Mouse (Mus musculus) kidney, postnatal 0 days (tissue): Measurements from ENCODE around the gene Pkn3. TPM values are rescaled to one million over a fixed set of nuclear protein-coding genes. Genes with fewer than 3 reads are reported as not detected.
A peak's percentile ranks its signal among the peaks of the same experiment; 100 is the strongest.

Experiments used
- ATAC-seq: fragments of 200-750 bp; cut with Nextera tagmentation; replicated peaks from 2 replicates; pipeline ENCODE4 v1.8.0; 2017; ENCODE audit warnings: low read depth, moderate number of reproducible peaks, moderate TSS enrichment, moderate library complexity; ENCODE audit not compliant: low FRiP score
- DNase-seq: peaks from one replicate; pipeline ENCODE4 v3.0.0-alpha.2; 2016; ENCODE audit warnings: low spot score
- H3K27ac ChIP-seq: fragments of 300-500 bp; sonication (generic); 2 replicates; pipeline ENCODE4 v1.5.1; 2014; ENCODE audit warnings: mild to moderate bottlenecking
- H3K27me3 ChIP-seq: fragments of 300-500 bp; sonication (generic); 2 replicates; pipeline ENCODE4 v1.6.1; 2014; ENCODE audit warnings: low read length, mixed read lengths; ENCODE audit not compliant: insufficient read depth
- H3K36me3 ChIP-seq: fragments of 300-500 bp; sonication (generic); 2 replicates; pipeline ENCODE4 v1.6.1; 2014; ENCODE audit warnings: low read length, mixed read lengths; ENCODE audit not compliant: insufficient read depth
- H3K4me1 ChIP-seq: fragments of 300-500 bp; sonication (generic); replicated peaks from 2 replicates; pipeline ENCODE4 v1.6.1; 2014; ENCODE audit warnings: antibody characterized with exemption, low read length, mixed read lengths; ENCODE audit not compliant: insufficient read depth
- H3K4me2 ChIP-seq: fragments of 300-500 bp; sonication (generic); 2 replicates; pipeline ENCODE4 v1.6.1; 2014; ENCODE audit warnings: mild to moderate bottlenecking, low read length, moderate library complexity, mixed read lengths
- H3K4me3 ChIP-seq: fragments of 300-500 bp; sonication (generic); replicated peaks from 2 replicates; pipeline ENCODE4 v1.5.1; 2014; ENCODE audit warnings: low read depth, low read length
- H3K9ac ChIP-seq: fragments of 300-500 bp; sonication (generic); 2 replicates; pipeline ENCODE4 v1.6.1; 2014; ENCODE audit warnings: low read depth, low read length
- H3K9me3 ChIP-seq: fragments of 300-500 bp; sonication (generic); replicated peaks from 2 replicates; pipeline ENCODE4 v1.6.1; 2016; ENCODE audit warnings: low read length, inconsistent platforms, mixed read lengths
- CTCF ChIP-seq: IDR thresholded peaks from 2 replicates; pipeline ENCODE4 v1.5.1; 2016; ENCODE audit warnings: antibody characterized with exemption, low read depth, mild to moderate bottlenecking, moderate library complexity
- WGBS: fragments of 180-500 bp; shearing (Covaris S2); extraction: QIAGEN DNeasy Blood & Tissue Kit; methylation state at CpG from one replicate; pipeline ENCODE4 v1.1.7; 2014; 5-methylcytosine and 5-hydroxymethylcytosine counted together
- polyA plus RNA-seq: library from polyadenylated mRNA; unstranded; fragments of >200 nt; fragmentation: Nextera tagmentation; extraction: Ambion mirVana; gene quantifications from 2 replicates; pipeline ENCODE4 v1.2.1, GENCODE M21; 2015

The Pkn3 gene
- polyA plus RNA-seq, 1 experiment from 2014 or later: 6.4 TPM

DNA sequence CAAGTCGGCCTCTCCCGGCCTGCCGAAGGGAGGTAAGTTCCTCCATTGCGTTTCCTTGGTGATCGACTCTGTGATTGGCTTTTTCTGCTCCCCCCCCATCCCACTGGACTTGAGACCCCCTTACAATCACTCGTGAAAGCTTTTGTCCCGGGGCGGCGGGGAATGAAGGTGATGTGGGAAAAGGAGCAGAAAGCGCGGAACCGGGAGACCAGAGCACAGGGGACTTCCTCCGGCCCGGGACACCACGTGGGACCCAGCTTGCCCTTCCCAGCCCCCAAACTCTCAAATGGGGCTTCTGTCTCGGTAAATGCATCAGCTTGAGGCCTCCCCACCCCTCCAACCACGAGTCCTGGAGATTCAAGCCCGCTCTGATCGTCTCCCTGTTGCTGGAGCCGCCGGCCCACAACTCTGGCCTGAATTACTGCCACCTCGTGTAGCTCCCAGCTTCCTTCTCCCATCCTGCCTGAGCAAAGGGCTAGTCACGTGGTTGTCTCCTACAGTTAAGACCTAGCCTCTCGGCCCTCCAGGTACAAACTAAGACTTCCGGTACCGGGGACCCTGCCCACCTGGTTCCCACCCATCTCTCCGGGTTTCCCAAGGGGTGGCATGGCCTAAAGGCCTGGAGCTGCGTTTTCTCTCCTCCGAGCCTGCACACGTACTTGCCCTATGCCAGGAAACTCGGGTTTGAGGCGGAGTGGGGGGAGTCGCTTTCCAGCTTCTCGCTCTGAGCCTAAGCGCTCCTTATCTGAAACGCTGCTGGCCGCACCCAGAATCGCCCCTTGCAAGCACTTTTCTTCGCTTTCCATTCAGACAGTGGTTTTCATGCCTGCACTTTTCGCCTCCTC is 15.0 kb upstream of the Pkn3 start:
- H3K9ac ChIP-seq: peak overlapping the region; percentile 67
- peak overlapping the region; percentile 48 for H3K4me3 ChIP-seq
- H3K4me1 ChIP-seq: peaks cover 18% of the 10 kb centered on the region
- peak overlapping the region; percentile 89 for H3K4me2 ChIP-seq
- TF ChIP-seq CTCF: no peak
- WGBS: under 1% methylated on average over 40 of the region's 40 CpGs
- H3K36me3 ChIP-seq: no peaks in the 10 kb centered on the region
- H3K27me3 ChIP-seq: no peaks in the 10 kb centered on the region
- H3K27ac ChIP-seq: peak overlapping the region; percentile 91
- no peaks in the 10 kb centered on the region for H3K9me3 ChIP-seq
- DNase-seq: peak; percentile 86
- ATAC-seq: peak; percentile 41; the same call in 1 of the 2 replicates

- no peak for ATAC-seq
- no peaks in the 10 kb centered on the region for H3K36me3 ChIP-seq
- 3% methylated on average over 8 of the region's 8 CpGs for WGBS
- peaks cover 23% of the 10 kb centered on the region for H3K4me1 ChIP-seq
- H3K4me3 ChIP-seq: peak overlapping the region; percentile 48
- no peak for DNase-seq
- no peaks in the 10 kb centered on the region for H3K27me3 ChIP-seq
- no peaks in the 10 kb centered on the region for H3K9me3 ChIP-seq
- peak overlapping the region; percentile 91 for H3K27ac ChIP-seq
- no peak for TF ChIP-seq CTCF
- peak overlapping the region; percentile 89 for H3K4me2 ChIP-seq
- H3K9ac ChIP-seq: peak overlapping the region; percentile 67
Measured at GRCm38 (mm10) chr2:30063235-30063634, 14.2 kb upstream of the Pkn3 start.

GRCm38 (mm10) chr2:30063791-30064190 is 13.7 kb upstream of the Pkn3 start:
- H3K9me3 ChIP-seq: no peaks in the 10 kb centered on the region
- ATAC-seq: no peak

DNA sequence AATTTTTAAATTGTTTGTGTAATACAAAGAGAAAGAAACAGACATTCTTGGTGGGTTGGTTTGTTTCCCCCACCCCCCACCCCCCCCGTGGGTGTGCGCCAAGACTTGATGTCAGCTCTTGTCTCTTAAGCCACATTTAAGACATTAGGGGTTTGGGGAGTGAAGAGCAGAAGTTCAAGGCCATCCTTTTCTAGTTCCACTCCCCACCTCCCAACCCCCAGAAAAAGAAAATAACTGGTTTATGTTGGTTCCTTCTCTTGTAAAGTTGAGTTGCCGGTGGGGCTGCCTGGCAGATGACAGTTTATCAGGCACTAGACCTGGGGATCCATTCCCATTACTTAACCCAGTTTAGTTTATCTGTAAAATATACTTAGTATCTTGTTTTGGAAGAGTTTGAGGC is 13.2 kb upstream of the Pkn3 start:
- H3K9me3 ChIP-seq: no peaks in the 10 kb centered on the region
- H3K4me1 ChIP-seq: peaks cover 23% of the 10 kb centered on the region
- no peak for TF ChIP-seq CTCF
- H3K4me3 ChIP-seq: no peak overlapping the region
- H3K9ac ChIP-seq: no peak overlapping the region; the same call in 1 of the 2 replicates
- H3K4me2 ChIP-seq: peak overlapping the region; percentile 89; the same call in 1 of the 2 replicates
- WGBS: 47% methylated on average over 3 of the region's 3 CpGs
- no peak for ATAC-seq
- no peak for DNase-seq
- no peak overlapping the region for H3K27ac ChIP-seq
- no peaks in the 10 kb centered on the region for H3K27me3 ChIP-seq
- 0 out of 2 replicates have a peak, but pooled peaks cover 5% of the 10 kb centered on the region for H3K36me3 ChIP-seq

More at GRCm38 (mm10) chr2:30063791-30064190, 13.7 kb upstream of the Pkn3 start:
- TF ChIP-seq CTCF: no peak
- Histone ChIP-seq H3K4me2 (peak overlapping the region; percentile 89), H3K27me3 (no peaks in the 10 kb centered on the region), H3K4me1 (peaks cover 23% of the 10 kb centered on the region), H3K27ac (peak overlapping the region; percentile 91; the same call in 1 of the 2 replicates), H3K36me3 (0 out of 2 replicates have a peak, but pooled peaks cover under 1% of the 10 kb centered on the region), H3K9ac (no peak overlapping the region; the same call in none of the 2 replicates), H3K4me3 (no peak overlapping the region; the same call in 1 of the 2 replicates)
- 1% methylated on average over 3 of the region's 3 CpGs for WGBS
- DNase-seq: no peak

- TF ChIP-seq CTCF: no peak
- H3K36me3 ChIP-seq: peaks cover 15% of the 10 kb centered on the region; the same call in 1 of the 2 replicates
- H3K4me3 ChIP-seq: peak overlapping the region; percentile 100
- peak; percentile 98 for DNase-seq
- no peaks in the 10 kb centered on the region for H3K27me3 ChIP-seq
- peak overlapping the region; percentile 99 for H3K27ac ChIP-seq
- H3K4me2 ChIP-seq: peak overlapping the region; percentile 77
- peak overlapping the region; percentile 87 for H3K9ac ChIP-seq
- H3K4me1 ChIP-seq: peaks cover 23% of the 10 kb centered on the region
- under 1% methylated on average over 67 of the region's 101 CpGs for WGBS
- ATAC-seq: peak; percentile 93
- no peaks in the 10 kb centered on the region for H3K9me3 ChIP-seq
Measured at GRCm38 (mm10) chr2:30066046-30066901, 11.2 kb upstream of the Pkn3 start.
